Mouse (Mus musculus): ENCODE measurements around the gene Tmem210. TPM values are rescaled to one million over a fixed set of nuclear protein-coding genes. Genes with fewer than 3 reads are reported as not detected.

The Tmem210 gene
- total and polyA plus RNA-seq, 2 experiments from 2014 or later, result not detected

DNA sequence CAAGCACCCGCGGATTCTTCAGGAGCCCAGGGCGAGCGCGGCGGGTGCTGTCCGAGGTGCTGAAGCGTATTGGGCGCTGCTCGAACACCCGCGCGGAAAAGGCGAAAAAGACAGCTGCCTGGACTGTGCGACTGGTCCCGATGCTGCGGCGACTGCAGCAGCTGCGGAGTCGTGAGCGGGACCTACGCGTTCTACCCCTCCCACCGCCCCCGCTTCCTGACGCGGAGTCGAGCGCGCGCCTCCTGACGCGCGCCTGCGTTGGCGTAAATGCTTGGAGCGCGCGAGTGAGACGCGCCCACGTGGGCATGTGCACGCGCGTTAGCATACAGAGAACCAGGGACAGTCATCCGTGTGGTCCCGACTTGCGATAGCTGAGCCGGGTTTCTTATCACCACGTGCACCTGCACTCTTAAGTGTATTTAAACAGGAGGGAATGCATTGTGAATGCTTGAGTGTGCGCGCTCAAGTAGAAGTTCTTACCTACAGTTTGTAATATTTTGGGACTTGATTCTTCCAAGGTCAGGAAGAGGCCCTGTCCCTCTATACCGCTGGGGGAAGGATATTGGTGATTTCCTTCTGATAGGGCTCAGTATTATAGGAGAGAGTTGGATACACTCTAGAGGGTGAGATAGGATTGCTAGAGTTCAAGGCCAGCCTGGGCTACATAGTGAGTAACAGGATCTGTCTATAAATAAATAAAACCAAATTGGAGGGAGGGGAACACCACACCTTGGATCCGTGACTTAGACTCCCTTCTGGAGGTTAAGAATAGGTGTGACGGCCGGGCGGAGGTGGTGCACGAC lies 31.2 kb downstream of the Tmem210 start, which contains the start of gene Grin1:
Gene Grin1 (minus strand): TSS at position 217 of the 803 bp plus-strand sequence.
- no peak for TF ChIP-seq CTCF (IDR thresholded peaks at IDR 0.05; ENCODE audit: low read depth)
- Histone ChIP-seq H3K9me3 (ENCODE audit: low read length) (no peaks in the 10 kb centered on the region), H3K27me3 (ENCODE audit: insufficient read depth, low read length) (peaks cover 8% of the 10 kb centered on the region), H3K4me2 (ENCODE audit: low read depth) (peak within 1 kb of the TSS; percentile 74), H3K9ac (peak within 1 kb of the TSS; percentile 82), H3K27ac (ENCODE audit: low read depth, low read length) (peak within 1 kb of the TSS; percentile 89), H3K4me3 (ENCODE audit: low read depth, low read length) (peak within 1 kb of the TSS; percentile 70), H3K4me1 (ENCODE audit: insufficient read depth) (peaks cover 7% of the 10 kb centered on the region), H3K36me3 (ENCODE audit: insufficient read depth) (peaks cover 5% of the 10 kb centered on the region; the same call in 1 of the 2 replicates)
- DNase-seq (peak; percentile 98), ATAC-seq (peak; percentile 87)
- WGBS, result 10% methylated on average over 58 of the region's 58 CpGs

DNA sequence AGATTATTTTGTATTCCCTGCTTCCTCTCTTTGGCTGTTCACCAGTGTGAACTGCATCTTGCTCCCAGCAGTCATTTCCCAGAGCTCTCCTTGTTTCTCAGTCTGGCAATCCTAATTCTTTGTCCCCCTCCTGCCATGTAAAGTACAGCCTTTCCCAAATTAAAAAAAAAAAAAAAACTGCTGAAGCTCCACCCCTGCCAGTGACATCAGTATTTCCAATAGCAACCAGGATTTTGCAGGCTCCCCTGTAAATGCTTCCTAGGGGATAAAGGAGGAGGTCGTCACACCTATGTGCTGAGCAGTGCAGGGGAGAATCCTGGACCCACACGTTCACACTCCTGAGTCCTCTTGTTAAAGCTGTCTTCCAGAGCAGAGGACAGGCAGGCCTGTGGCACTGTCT lies 32.1 kb downstream of the Tmem210 start:
- H3K4me2 ChIP-seq (ENCODE audit: low read depth), result no peak overlapping the region
- DNase-seq, result peak; percentile 23
- WGBS, result 23% methylated on average over 2 of the region's 2 CpGs
- no peaks in the 10 kb centered on the region for H3K9me3 ChIP-seq (ENCODE audit: low read length)
- H3K27me3 ChIP-seq (ENCODE audit: insufficient read depth, low read length), result peaks cover 5% of the 10 kb centered on the region; the same call in 1 of the 2 replicates
- H3K4me3 ChIP-seq (ENCODE audit: low read depth, low read length), result no peak overlapping the region
- no peak overlapping the region; the same call in 1 of the 2 replicates for H3K9ac ChIP-seq
- peak; percentile 19; the same call in 1 of the 2 replicates for ATAC-seq
- H3K27ac ChIP-seq (ENCODE audit: low read depth, low read length), result peak overlapping the region; percentile 21; the same call in 1 of the 2 replicates
- peaks cover 7% of the 10 kb centered on the region for H3K4me1 ChIP-seq (ENCODE audit: insufficient read depth)
- TF ChIP-seq CTCF (IDR thresholded peaks at IDR 0.05; ENCODE audit: low read depth), result no peak
- no peaks in the 10 kb centered on the region; the same call in 1 of the 2 replicates for H3K36me3 ChIP-seq (ENCODE audit: insufficient read depth)

DNA sequence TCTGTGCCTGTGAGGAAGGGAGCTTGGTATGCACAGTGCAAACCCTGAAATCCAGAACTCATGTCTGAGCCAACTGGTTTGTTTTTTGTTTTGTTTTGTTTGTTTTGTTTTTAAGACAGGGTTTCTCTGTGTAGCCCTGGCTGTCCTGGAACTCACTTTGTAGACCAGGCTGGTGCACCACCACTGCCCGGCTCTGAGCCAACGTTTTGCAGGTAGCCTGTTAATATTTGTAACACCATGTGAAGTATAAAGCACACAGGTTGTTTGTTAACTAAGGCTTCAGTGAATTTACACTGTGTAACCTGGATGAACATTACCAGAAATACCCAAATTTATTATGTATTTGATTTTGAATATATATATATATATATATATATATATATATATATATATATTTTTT lies 38.1 kb downstream of the Tmem210 start:
- Histone ChIP-seq H3K4me2 (ENCODE audit: low read depth) (no peak overlapping the region), H3K36me3 (ENCODE audit: insufficient read depth) (no peaks in the 10 kb centered on the region), H3K27me3 (ENCODE audit: insufficient read depth, low read length) (peaks cover 2% of the 10 kb centered on the region; the same call in 1 of the 2 replicates), H3K9me3 (ENCODE audit: low read length) (no peaks in the 10 kb centered on the region), H3K4me3 (ENCODE audit: low read depth, low read length) (no peak overlapping the region), H3K9ac (no peak overlapping the region), H3K4me1 (ENCODE audit: insufficient read depth) (no peaks in the 10 kb centered on the region), H3K27ac (ENCODE audit: low read depth, low read length) (no peak overlapping the region)
- no peak for TF ChIP-seq CTCF (IDR thresholded peaks at IDR 0.05; ENCODE audit: low read depth)
- 78% methylated on average over 2 of the region's 2 CpGs for WGBS
- DNase-seq (no peak), ATAC-seq (no peak)

- DNase-seq (peak; percentile 55), ATAC-seq (no peak)
- 33% methylated on average over 7 of the region's 7 CpGs for WGBS
- TF ChIP-seq CTCF (IDR thresholded peaks at IDR 0.05; ENCODE audit: low read depth), result peak; percentile 70
- no peaks in the 10 kb centered on the region for H3K36me3 ChIP-seq (ENCODE audit: insufficient read depth)
- H3K9ac ChIP-seq, result no peak overlapping the region
- H3K27me3 ChIP-seq (ENCODE audit: insufficient read depth, low read length), result no peaks in the 10 kb centered on the region
- no peak overlapping the region for H3K4me3 ChIP-seq (ENCODE audit: low read depth, low read length)
- no peak overlapping the region for H3K4me2 ChIP-seq (ENCODE audit: low read depth)
- no peaks in the 10 kb centered on the region for H3K9me3 ChIP-seq (ENCODE audit: low read length)
- peaks cover 6% of the 10 kb centered on the region for H3K4me1 ChIP-seq (ENCODE audit: insufficient read depth)
- H3K27ac ChIP-seq (ENCODE audit: low read depth, low read length), result no peak overlapping the region
Observed at GRCm38 (mm10) chr2:25328440-25328839, 40.5 kb downstream of the Tmem210 start.

DNA sequence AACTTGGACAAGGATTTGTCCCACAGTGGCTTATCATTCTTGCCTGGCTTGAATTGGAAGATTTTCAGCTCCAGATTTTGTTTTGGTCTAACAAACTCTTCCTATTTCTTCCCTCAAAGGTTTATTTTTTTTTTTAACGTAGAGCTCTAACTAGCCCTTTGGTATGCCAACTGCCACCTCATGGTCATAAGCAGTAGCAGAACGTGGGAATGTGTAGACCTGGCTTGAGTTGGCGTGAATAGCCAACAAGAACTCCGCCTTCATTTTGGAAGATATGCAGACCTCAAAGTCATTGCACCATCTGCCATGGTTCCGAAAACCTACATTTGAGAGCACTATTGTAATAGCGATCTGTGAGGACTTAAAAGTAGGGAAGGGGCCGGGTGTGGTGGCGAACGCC lies 43.5 kb downstream of the Tmem210 start:
- TF ChIP-seq CTCF (IDR thresholded peaks at IDR 0.05; ENCODE audit: low read depth), result no peak

GRCm38 (mm10) chr2:25332286-25333160 lies 44.6 kb downstream of the Tmem210 start, which contains the start of gene Man1b1:
TSS of gene Man1b1 (plus strand) at chr2:25332338.
- under 1% methylated on average over 78 of the region's 78 CpGs for WGBS
- peak; percentile 68 for TF ChIP-seq CTCF (IDR thresholded peaks at IDR 0.05; ENCODE audit: low read depth)
- Histone ChIP-seq H3K9ac (peak within 1 kb of the TSS; percentile 89), H3K27ac (ENCODE audit: low read depth, low read length) (peak within 1 kb of the TSS; percentile 90), H3K4me3 (ENCODE audit: low read depth, low read length) (peak within 1 kb of the TSS; percentile 62), H3K4me2 (ENCODE audit: low read depth) (peak within 1 kb of the TSS; percentile 89), H3K27me3 (ENCODE audit: insufficient read depth, low read length) (no peaks in the 10 kb centered on the region), H3K9me3 (ENCODE audit: low read length) (no peaks in the 10 kb centered on the region), H3K4me1 (ENCODE audit: insufficient read depth) (peaks cover 9% of the 10 kb centered on the region), H3K36me3 (ENCODE audit: insufficient read depth) (peaks cover 31% of the 10 kb centered on the region)
- ATAC-seq, result peak; percentile 99
- DNase-seq, result peak; percentile 100

More for the DNA sequence above, 43.5 kb downstream of the Tmem210 start:
- Histone ChIP-seq H3K36me3 (ENCODE audit: insufficient read depth) (peaks cover 21% of the 10 kb centered on the region), H3K4me3 (ENCODE audit: low read depth, low read length) (peak overlapping the region; percentile 62), H3K4me2 (ENCODE audit: low read depth) (peak overlapping the region; percentile 68), H3K27ac (ENCODE audit: low read depth, low read length) (no peak overlapping the region), H3K9me3 (ENCODE audit: low read length) (no peaks in the 10 kb centered on the region), H3K4me1 (ENCODE audit: insufficient read depth) (peaks cover 9% of the 10 kb centered on the region), H3K9ac (0 out of 2 replicates have a peak overlapping the region, but pooled peaks have one; percentile 89), H3K27me3 (ENCODE audit: insufficient read depth, low read length) (no peaks in the 10 kb centered on the region)
- DNase-seq (no peak), ATAC-seq (no peak)
- WGBS, result 59% methylated on average over 9 of the region's 9 CpGs

Data from forebrain, postnatal 0 days (tissue).